Mouse (Mus musculus) forebrain, embryonic 16.5 days (tissue): Measurements from ENCODE around the gene Hpf1. TPM values are rescaled to one million over a fixed set of nuclear protein-coding genes. Genes with fewer than 3 reads are reported as not detected.

Experiments used
- ATAC-seq: fragments of 200-750 bp; cut with Nextera tagmentation; 2 replicates; pipeline ENCODE4 v1.8.0; 2017; ENCODE audit warnings: mild to moderate bottlenecking, moderate library complexity
- H3K27ac ChIP-seq: fragments of 300-500 bp; sonication (generic); 2 replicates; pipeline ENCODE4 v1.5.1; 2014; ENCODE audit warnings: low read length, control low read depth
- H3K27me3 ChIP-seq: fragments of 300-500 bp; sonication (generic); replicated peaks from 2 replicates; pipeline ENCODE4 v1.6.1; 2014; ENCODE audit warnings: low read length; ENCODE audit not compliant: control insufficient read depth, insufficient read depth
- H3K36me3 ChIP-seq: fragments of 300-500 bp; sonication (generic); 2 replicates; pipeline ENCODE4 v1.6.1; 2014; ENCODE audit not compliant: control insufficient read depth, insufficient read depth
- H3K4me1 ChIP-seq: fragments of 300-500 bp; sonication (generic); replicated peaks from 2 replicates; pipeline ENCODE4 v1.6.1; 2014; ENCODE audit warnings: low read length; ENCODE audit not compliant: control insufficient read depth, insufficient read depth
- H3K4me2 ChIP-seq: fragments of 300-500 bp; sonication (generic); 2 replicates; pipeline ENCODE4 v1.6.1; 2014; ENCODE audit warnings: mild to moderate bottlenecking, low read length, control low read depth
- H3K4me3 ChIP-seq: fragments of 300-500 bp; sonication (generic); replicated peaks from 2 replicates; pipeline ENCODE4 v1.5.1; 2014; ENCODE audit warnings: mild to moderate bottlenecking, low read length, control low read depth
- H3K9ac ChIP-seq: fragments of 300-500 bp; sonication (generic); replicated peaks from 2 replicates; pipeline ENCODE4 v1.6.1; 2014; ENCODE audit warnings: low read depth, low read length, control low read depth
- H3K9me3 ChIP-seq: fragments of 300-500 bp; sonication (generic); 2 replicates; pipeline ENCODE4 v1.6.1; 2016; ENCODE audit warnings: low read length; ENCODE audit not compliant: control insufficient read depth
- WGBS: fragments of 180-500 bp; shearing (Covaris S2); extraction: QIAGEN DNeasy Blood & Tissue Kit; methylation state at CpG from one replicate; pipeline ENCODE4 v1.1.7; 2014; 5-methylcytosine and 5-hydroxymethylcytosine counted together
- polyA plus RNA-seq: library from polyadenylated mRNA; unstranded; fragments of >200 nt; fragmentation: Nextera tagmentation; extraction: Ambion mirVana; gene quantifications from 2 replicates; pipeline ENCODE4 v1.2.1, GENCODE M21; 2015

Hpf1 gene
- polyA plus RNA-seq, 1 experiment from 2014 or later, result 104 TPM

GRCm38 (mm10) chr8:60865504-60866114 is 24.6 kb upstream of the Hpf1 start:
- peak; percentile 72 for ATAC-seq

DNA sequence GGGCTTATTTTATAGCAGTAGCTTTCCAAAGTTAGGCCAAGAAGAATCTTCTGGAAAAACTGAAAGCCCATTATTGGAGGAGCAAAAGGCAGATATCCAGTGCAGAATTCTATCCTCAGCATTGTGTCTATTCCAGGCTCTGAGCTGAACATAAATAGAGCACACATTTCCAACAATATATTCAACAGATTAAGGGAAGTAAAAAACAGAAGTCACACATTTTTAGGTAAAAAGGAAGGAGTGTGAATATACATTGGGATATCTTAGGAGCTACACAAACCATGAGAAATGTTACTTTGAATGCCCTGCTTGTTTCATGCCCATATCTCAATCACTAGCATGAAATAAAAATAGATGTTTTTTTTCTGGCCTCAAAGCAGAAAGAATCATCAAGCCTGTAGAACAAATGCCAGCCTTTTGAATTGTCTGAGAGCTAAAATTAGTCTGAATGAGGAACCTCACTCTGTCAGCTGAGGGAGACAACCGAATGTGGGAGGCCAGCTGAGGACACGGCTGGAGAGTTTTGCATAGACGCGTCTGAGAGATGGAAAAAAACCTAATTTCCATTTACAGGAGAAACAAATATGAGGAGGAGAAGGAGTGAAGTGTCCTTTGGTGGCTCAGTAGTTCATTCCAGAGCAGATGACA is 22.6 kb upstream of the Hpf1 start:
- no peak overlapping the region for H3K27ac ChIP-seq
- no peak overlapping the region for H3K9ac ChIP-seq
- no peak overlapping the region for H3K4me2 ChIP-seq
- WGBS, result 73% methylated on average over 4 of the region's 4 CpGs
- H3K9me3 ChIP-seq, result no peaks in the 10 kb centered on the region
- no peak overlapping the region for H3K4me3 ChIP-seq
- ATAC-seq, result no peak
- H3K27me3 ChIP-seq, result no peaks in the 10 kb centered on the region
- no peaks in the 10 kb centered on the region for H3K4me1 ChIP-seq
- H3K36me3 ChIP-seq, result no peaks in the 10 kb centered on the region

More at GRCm38 (mm10) chr8:60865504-60866114, 24.6 kb upstream of the Hpf1 start:
- Histone ChIP-seq H3K4me1 (no peaks in the 10 kb centered on the region), H3K27me3 (no peaks in the 10 kb centered on the region), H3K9ac (no peak overlapping the region), H3K27ac (no peak overlapping the region), H3K9me3 (no peaks in the 10 kb centered on the region), H3K4me3 (no peak overlapping the region), H3K36me3 (no peaks in the 10 kb centered on the region), H3K4me2 (no peak overlapping the region)
- WGBS, result 32% methylated on average over 3 of the region's 3 CpGs

- no peaks in the 10 kb centered on the region for H3K36me3 ChIP-seq
- H3K27ac ChIP-seq, result no peak overlapping the region
- no peak overlapping the region for H3K9ac ChIP-seq
- H3K4me1 ChIP-seq, result no peaks in the 10 kb centered on the region
- WGBS, result 95% methylated on average over 4 of the region's 4 CpGs
- H3K9me3 ChIP-seq, result no peaks in the 10 kb centered on the region
- H3K4me3 ChIP-seq, result no peak overlapping the region
- no peaks in the 10 kb centered on the region for H3K27me3 ChIP-seq
- no peak overlapping the region for H3K4me2 ChIP-seq
- no peak for ATAC-seq
Measured at GRCm38 (mm10) chr8:60868236-60868965, 21.8 kb upstream of the Hpf1 start.

GRCm38 (mm10) chr8:60869761-60870160 is 20.5 kb upstream of the Hpf1 start:
- Histone ChIP-seq H3K9me3 (no peaks in the 10 kb centered on the region), H3K27ac (no peak overlapping the region), H3K4me2 (no peak overlapping the region), H3K9ac (no peak overlapping the region), H3K36me3 (no peaks in the 10 kb centered on the region), H3K27me3 (no peaks in the 10 kb centered on the region), H3K4me1 (no peaks in the 10 kb centered on the region), H3K4me3 (no peak overlapping the region)
- no peak for ATAC-seq
- WGBS, result 89% methylated on average over 2 of the region's 2 CpGs

DNA sequence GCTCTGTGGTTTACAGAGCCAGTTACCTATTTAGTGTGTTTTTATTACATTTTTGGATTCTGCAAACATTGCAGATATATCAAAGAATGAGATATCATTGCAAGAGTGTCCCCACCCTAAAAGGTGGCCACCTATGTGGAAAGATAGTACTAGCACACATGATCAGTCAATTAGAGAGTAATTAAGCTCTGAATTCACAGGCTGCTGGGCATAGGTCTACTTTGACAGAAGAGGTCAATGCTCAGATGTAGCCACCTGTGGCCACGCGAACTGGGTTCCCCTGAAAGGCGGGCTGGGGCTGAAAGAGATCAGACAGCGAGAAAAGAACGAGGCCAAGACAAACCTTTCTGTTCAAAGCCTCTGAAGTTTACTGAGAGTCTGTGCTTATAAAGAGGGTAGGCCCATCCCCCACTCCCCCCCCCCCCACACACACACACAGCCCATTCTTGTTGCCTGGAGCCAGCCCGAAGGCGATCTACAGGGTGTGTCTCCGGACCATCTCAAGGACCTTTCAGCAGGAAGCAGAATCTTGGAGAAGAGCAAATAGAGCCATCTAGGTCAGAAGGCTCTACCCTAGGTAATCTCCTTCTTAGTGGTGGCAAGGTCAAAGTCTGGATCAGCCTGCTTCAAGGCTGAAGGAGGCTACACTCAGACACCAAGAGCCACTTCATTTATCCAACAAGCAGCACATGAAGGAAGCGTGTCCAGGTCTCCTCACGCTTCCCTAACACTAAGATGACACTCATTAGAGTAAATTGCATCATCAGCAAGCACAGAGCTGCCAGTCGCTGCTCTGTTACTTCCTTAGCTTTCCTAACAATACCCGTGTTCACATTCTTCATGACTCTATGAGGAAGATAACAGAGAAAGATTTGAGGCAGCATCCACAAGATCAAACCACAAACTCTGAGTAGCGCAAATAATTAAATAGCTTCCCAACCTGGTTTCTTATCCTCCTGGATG is 19.7 kb upstream of the Hpf1 start:
- no peak overlapping the region for H3K4me3 ChIP-seq
- no peaks in the 10 kb centered on the region for H3K4me1 ChIP-seq
- H3K4me2 ChIP-seq, result no peak overlapping the region
- no peaks in the 10 kb centered on the region for H3K36me3 ChIP-seq
- H3K27me3 ChIP-seq, result no peaks in the 10 kb centered on the region
- H3K9ac ChIP-seq, result no peak overlapping the region
- WGBS, result 84% methylated on average over 13 of the region's 13 CpGs
- no peak for ATAC-seq
- H3K27ac ChIP-seq, result no peak overlapping the region
- H3K9me3 ChIP-seq, result no peaks in the 10 kb centered on the region

DNA sequence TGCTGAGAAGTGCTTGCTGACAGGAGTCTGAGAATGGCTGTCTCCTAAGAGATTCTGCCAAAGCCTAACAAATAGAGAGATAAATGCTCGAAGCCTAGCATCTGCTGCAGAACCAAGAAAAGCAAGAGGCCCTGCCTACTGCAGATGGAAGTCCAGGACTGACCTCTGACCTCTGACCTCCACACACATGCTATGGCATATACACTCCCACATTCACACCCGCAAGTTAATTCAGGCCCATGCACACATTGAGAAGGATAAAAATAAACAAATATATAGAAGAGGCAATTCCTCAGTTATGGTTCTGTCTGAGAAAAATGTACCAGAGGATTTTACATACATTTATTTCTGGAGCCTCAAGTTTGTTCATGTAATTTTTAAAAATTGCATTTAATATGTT is 11.6 kb upstream of the Hpf1 start:
- H3K36me3 ChIP-seq, result no peaks in the 10 kb centered on the region
- H3K27ac ChIP-seq, result no peak overlapping the region
- no peaks in the 10 kb centered on the region for H3K9me3 ChIP-seq
- H3K4me3 ChIP-seq, result no peak overlapping the region
- H3K27me3 ChIP-seq, result no peaks in the 10 kb centered on the region
- no peak for ATAC-seq
- no peak overlapping the region for H3K4me2 ChIP-seq
- WGBS, result 93% methylated on average over 2 of the region's 2 CpGs
- H3K9ac ChIP-seq, result no peak overlapping the region
- H3K4me1 ChIP-seq, result no peaks in the 10 kb centered on the region

DNA sequence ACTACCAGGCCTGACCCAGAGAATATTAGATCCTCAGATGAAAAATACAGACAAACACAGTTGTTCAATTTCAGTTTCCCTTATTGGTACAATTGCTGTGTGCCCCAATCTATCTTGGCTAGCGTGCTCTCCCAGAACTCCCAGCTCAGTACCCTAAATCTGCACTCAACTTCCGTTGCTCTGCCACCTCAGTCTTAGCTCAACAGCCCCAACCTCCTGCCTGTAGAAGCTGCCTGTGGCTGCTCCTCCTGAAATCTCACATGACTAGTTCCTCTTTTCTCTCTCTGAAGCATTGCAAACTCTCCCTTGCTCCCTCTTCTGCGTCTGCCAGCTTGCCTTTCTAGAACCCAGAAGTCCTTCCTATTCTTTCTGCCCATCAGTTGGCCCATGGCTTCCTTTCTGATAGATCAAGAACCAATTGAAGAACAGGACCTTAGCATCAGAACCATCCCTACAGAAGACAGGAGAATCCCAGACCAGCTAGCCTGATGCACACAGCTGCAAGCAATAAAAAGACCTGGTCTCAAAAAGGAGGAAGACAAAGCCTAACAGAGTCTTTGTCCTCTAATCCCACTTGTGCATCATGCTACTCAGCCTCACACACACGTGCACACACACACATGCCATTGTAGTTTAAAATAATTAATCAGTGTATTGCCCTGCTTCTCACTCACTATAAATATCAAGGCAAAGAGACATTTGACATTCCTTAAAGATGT is 6.6 kb upstream of the Hpf1 start:
- no peak overlapping the region for H3K4me2 ChIP-seq

DNA sequence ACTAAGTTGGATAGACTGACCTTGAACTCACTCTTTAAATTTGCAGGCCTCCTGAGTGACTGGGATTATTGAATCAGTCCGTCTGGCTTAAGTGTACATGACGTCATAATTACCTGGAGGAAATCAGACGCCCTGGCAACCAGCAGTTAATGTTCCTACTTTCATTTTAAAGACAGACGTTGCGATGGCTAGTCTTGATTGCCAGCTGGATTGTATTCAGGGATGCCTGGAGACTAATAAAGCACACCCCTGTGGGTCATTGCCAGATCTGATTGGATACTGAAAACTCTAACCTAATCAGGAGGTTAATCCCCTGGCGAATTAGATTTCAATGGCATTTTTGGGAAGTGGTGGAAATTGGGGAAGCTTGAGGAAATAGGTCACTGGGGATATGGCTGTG is 3.5 kb upstream of the Hpf1 start:
- Histone ChIP-seq H3K4me1 (peaks cover 10% of the 10 kb centered on the region), H3K27me3 (no peaks in the 10 kb centered on the region), H3K4me2 (no peak overlapping the region), H3K36me3 (no peaks in the 10 kb centered on the region), H3K9ac (no peak overlapping the region), H3K9me3 (no peaks in the 10 kb centered on the region), H3K27ac (no peak overlapping the region), H3K4me3 (no peak overlapping the region)
- 30% methylated on average over 6 of the region's 6 CpGs for WGBS
- no peak for ATAC-seq

More for the DNA sequence above, 6.6 kb upstream of the Hpf1 start:
- Histone ChIP-seq H3K9me3 (no peaks in the 10 kb centered on the region), H3K4me1 (no peaks in the 10 kb centered on the region), H3K27ac (no peak overlapping the region), H3K27me3 (no peaks in the 10 kb centered on the region), H3K4me3 (no peak overlapping the region), H3K9ac (no peak overlapping the region), H3K36me3 (no peaks in the 10 kb centered on the region)
- 68% methylated on average over 4 of the region's 4 CpGs for WGBS
- no peak for ATAC-seq
